Mouse (Mus musculus) bone marrow, adult 2 months (tissue): ENCODE measurements around the gene Nlgn1. TPM values are rescaled to one million over a fixed set of nuclear protein-coding genes. Genes with fewer than 3 reads are reported as not detected.

ENCODE experiments used
- H3K27ac ChIP-seq: fragments of 200-500 bp; 2 replicates; pipeline ENCODE4 v1.5.1; 2012; ENCODE audit warnings: low read depth, mild to moderate bottlenecking, control low read depth, inconsistent platforms, low read length; ENCODE audit not compliant: control insufficient read depth, poor library complexity, insufficient read depth
- H3K4me1 ChIP-seq: fragments of 200-500 bp; 2 replicates; pipeline ENCODE4 v1.6.1; 2011; ENCODE audit warnings: low read length; ENCODE audit not compliant: control insufficient read depth, insufficient read depth
- H3K4me3 ChIP-seq: fragments of 200-500 bp; replicated peaks from 2 replicates; pipeline ENCODE3; 2011; ENCODE audit warnings: mild to moderate bottlenecking, low read depth, low read length, control low read depth; ENCODE audit not compliant: control insufficient read depth
- CTCF ChIP-seq: fragments of 200-500 bp; IDR thresholded peaks from 2 replicates; pipeline ENCODE4 v1.5.1; 2011; ENCODE audit warnings: low read length, control low read depth; ENCODE audit not compliant: control insufficient read depth, insufficient read depth
- POLR2A ChIP-seq: fragments of 200-500 bp; IDR thresholded peaks from 2 replicates; pipeline ENCODE4 v1.6.1; 2011; ENCODE audit warnings: low read depth, mild to moderate bottlenecking, control low read depth, low read length, borderline replicate concordance; ENCODE audit not compliant: control insufficient read depth
- WGBS: fragments of 180-500 bp; shearing (Covaris S2); methylation state at CpG from one replicate; pipeline ENCODE4 v1.1.7; 2018; 5-methylcytosine and 5-hydroxymethylcytosine counted together
- polyA plus RNA-seq: library from polyadenylated mRNA; stranded (reverse); fragments of >200 nt; gene quantifications from 2 replicates; pipeline ENCODE4 v1.2.4, GENCODE M21; 2011; ENCODE audit warnings: low replicate concordance; ENCODE audit not compliant: missing spikeins, insufficient read depth, insufficient read length

Gene Nlgn1
- polyA plus RNA-seq, 1 experiment = 1.5 TPM

GRCm38 (mm10) chr3:26069366-26069765 lies 262.9 kb downstream of the Nlgn1 start:
- H3K4me3 ChIP-seq = no peak overlapping the region
- TF ChIP-seq POLR2A (no peak), CTCF (no peak)
- no peaks in the 10 kb centered on the region for H3K4me1 ChIP-seq
- H3K27ac ChIP-seq = no peak overlapping the region

GRCm38 (mm10) chr3:26050769-26051168 lies 281.5 kb downstream of the Nlgn1 start:
- WGBS = 63% methylated on average over 4 of the region's 4 CpGs
- Histone ChIP-seq H3K4me1 (no peaks in the 10 kb centered on the region), H3K27ac (no peak overlapping the region), H3K4me3 (no peak overlapping the region)
- TF ChIP-seq POLR2A = no peak

- Histone ChIP-seq H3K27ac (no peak overlapping the region), H3K4me1 (no peaks in the 10 kb centered on the region), H3K4me3 (no peak overlapping the region)
- TF ChIP-seq POLR2A = no peak
- no peak for TF ChIP-seq CTCF
- WGBS = 59% methylated on average over 2 of the region's 2 CpGs
Observed at GRCm38 (mm10) chr3:26042966-26043365, 289.3 kb downstream of the Nlgn1 start.

GRCm38 (mm10) chr3:26039696-26040095 lies 292.6 kb downstream of the Nlgn1 start:
- TF ChIP-seq CTCF (no peak), POLR2A (no peak)
- H3K4me3 ChIP-seq = no peak overlapping the region
- H3K27ac ChIP-seq = no peak overlapping the region
- H3K4me1 ChIP-seq = no peaks in the 10 kb centered on the region
- 64% methylated on average over 2 of the region's 2 CpGs for WGBS

GRCm38 (mm10) chr3:26026025-26026424 lies 306.2 kb downstream of the Nlgn1 start:
- H3K4me1 ChIP-seq = no peaks in the 10 kb centered on the region
- TF ChIP-seq POLR2A (no peak), CTCF (no peak)
- WGBS = 78% methylated on average over 2 of the region's 2 CpGs
- no peak overlapping the region for H3K4me3 ChIP-seq
- H3K27ac ChIP-seq = no peak overlapping the region

GRCm38 (mm10) chr3:26023217-26023616 lies 309.0 kb downstream of the Nlgn1 start:
- no peak overlapping the region for H3K27ac ChIP-seq
- 67% methylated on average over 5 of the region's 5 CpGs for WGBS
- H3K4me3 ChIP-seq = no peak overlapping the region
- no peaks in the 10 kb centered on the region for H3K4me1 ChIP-seq
- TF ChIP-seq CTCF = no peak
- TF ChIP-seq POLR2A = no peak

- Histone ChIP-seq H3K27ac (no peak overlapping the region), H3K4me3 (no peak overlapping the region), H3K4me1 (no peaks in the 10 kb centered on the region)
- WGBS = 67% methylated on average over 6 of the region's 6 CpGs
- TF ChIP-seq POLR2A = no peak
- no peak for TF ChIP-seq CTCF
Observed at GRCm38 (mm10) chr3:26021632-26022184, 310.6 kb downstream of the Nlgn1 start.

- 79% methylated on average over 4 of the region's 4 CpGs for WGBS
- H3K4me3 ChIP-seq = no peak overlapping the region
Observed at GRCm38 (mm10) chr3:26011310-26012078, 320.8 kb downstream of the Nlgn1 start.

More at GRCm38 (mm10) chr3:26011310-26012078, 320.8 kb downstream of the Nlgn1 start:
- no peak for TF ChIP-seq POLR2A
- TF ChIP-seq CTCF = no peak
- no peaks in the 10 kb centered on the region for H3K4me1 ChIP-seq
- no peak overlapping the region for H3K27ac ChIP-seq
